Mouse (Mus musculus) neural tube, postnatal 0 days (tissue): ENCODE data around the gene Prdm9. TPM values are rescaled to one million over a fixed set of nuclear protein-coding genes. Genes with fewer than 3 reads are reported as not detected.

Source experiments
- polyA plus RNA-seq: library from polyadenylated mRNA; unstranded; fragments of >200 nt; fragmentation: Nextera tagmentation; extraction: Ambion mirVana; gene quantifications from 2 replicates; pipeline ENCODE4 v1.2.1, GENCODE M21; 2015

Prdm9 gene
- 1.3 TPM in 2 replicates for polyA plus RNA-seq

DNA sequence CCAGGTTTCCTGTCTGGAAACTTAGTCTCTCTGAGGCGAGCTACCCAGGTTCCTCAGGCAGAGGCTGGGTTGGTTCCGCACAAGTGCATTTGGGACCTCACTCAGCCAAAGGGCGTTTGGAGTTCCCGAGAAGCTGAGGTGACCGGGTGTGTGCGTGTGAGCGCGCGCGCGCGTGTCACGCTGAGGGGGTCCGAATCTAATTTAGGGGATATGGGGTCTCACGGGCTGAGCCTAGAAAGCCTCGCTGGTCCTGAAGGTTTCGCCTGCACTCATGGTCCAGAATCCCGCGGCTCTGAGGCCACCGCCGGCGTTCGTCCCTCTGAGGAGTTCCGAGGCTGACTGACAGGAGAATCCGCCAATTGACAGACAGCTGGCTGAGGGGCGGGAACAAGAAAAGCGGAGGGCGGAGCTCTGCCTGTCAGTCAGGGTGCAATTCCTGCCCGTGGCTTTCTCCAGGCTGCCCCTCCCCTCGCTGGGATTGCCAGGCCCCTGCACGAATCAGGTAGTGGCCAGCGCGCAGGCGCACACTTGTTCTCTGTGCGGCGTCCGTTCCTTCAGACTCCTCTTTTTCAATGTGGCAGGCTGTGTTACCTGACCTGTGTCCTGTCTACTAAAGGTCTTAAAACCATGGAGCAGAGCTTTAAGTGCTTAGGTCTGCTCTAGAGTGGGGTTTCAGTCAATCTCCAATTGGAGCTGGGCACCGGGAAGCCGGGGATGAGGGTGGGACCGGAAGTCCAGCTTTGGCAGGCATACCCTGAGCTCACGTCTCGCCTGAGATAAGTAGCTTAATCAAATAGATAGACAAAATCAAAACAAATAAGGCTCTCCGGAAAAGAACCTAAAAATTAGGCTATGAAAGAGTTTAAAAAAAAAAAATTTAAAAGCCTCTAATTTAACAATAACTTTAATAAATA lies at the start of gene Prdm9:
TSS of gene Prdm9 (minus strand) at position 341 of the 914 bp plus-strand sequence.

DNA sequence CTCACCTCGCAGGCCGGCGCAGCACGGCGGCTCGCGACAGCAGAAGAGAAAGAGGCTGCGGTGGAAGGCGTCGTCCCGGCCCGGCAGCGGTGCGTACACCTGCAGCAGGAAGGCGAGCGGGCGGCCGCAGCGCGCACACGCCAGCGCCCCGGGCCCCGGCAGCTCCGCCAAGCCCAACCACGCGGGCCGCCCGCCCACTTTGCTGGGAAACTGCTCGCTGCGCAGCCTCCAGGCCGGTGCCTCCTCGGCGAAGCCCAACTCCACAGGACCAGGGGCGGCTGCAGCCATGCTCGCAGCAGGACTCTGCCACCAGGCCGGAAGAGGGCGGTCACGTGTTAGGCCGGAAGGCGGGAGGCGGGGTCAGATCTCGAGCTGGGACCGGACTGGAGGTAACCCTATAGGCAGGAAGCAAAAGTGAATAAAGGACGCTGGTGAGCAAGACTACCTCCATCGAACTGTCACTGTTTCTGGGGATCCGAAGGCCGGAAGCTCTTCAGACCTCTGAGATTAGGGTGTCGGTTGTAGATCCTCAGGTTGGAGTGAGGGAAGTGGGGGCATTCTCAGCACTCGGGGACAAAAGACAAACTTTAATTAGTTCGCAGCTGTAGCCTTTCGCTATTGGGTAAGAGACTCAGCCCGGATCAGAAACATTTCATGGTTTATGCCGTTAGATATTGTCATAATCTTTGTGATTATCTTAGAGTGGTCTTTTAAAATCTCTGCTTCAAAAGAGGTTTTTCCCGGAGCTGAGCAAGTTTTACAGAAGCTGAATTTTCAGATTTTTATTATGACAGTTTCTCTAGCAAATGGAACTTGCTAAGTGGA lies 37.0 kb downstream of the Prdm9 start, which contains the start of gene Pdcd2:
TSS of gene Pdcd2 (minus strand) at position 316 of the 825 bp plus-strand sequence.

DNA sequence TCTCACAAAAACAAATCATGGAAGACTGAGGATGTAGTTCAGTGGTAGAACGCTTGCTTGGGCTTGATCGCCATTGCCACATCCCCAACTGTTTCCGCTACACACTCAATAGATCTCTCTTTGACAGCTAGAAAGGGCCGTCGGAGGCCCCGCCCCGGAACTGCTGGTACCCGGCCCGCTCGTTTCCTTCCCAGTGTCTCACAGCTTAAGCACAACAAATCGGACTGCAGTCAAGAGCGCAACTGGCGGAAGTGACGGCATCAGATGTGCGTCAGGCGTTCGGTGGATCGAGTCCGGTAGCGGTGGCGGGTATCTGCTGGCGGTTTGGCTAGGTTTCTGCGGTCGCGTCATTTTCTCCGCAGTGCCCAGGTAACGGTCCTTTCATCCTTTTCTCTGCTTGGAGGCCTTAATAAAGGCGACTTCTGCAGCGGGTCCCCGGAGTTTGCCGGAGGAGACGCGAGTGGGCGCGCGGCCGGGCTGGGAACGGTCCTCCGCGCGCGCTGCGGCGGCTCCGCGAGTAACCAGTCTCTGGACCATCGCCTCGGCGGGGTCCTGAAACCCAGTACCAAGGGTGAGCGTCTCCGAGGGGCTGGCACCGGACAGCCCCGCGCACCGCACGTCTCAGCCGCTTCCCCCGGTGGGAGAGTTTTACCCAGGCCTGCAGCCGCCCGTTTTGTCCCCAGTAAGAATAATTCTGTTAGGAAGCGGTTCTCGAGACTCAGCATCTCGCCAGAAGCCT lies 64.3 kb downstream of the Prdm9 start, which contains the start of the genes Psmb1 and Tbp:
TSS of gene Psmb1 (minus strand) at position 96 of the 739 bp plus-strand sequence.
TSS of gene Tbp (plus strand) at position 233 of the 739 bp plus-strand sequence.

Other genes with a start within 250 kb of the Prdm9 start
- 8.9 and 9.4 TPM in 2 replicates for gene Dll1, start 187.5 kb downstream of the Prdm9 start, polyA plus RNA-seq
- 29.0 and 29.2 TPM in 2 replicates for gene Fam120b, start 168.2 kb downstream of the Prdm9 start, polyA plus RNA-seq
- gene Psmb1, start 64.6 kb downstream of the Prdm9 start, polyA plus RNA-seq: 273 and 290 TPM in 2 replicates
- 40.4 and 46.1 TPM in 2 replicates for gene Tbp, start 64.5 kb downstream of the Prdm9 start, polyA plus RNA-seq
- gene Pdcd2, start 37.1 kb downstream of the Prdm9 start, polyA plus RNA-seq: 55.9 and 61.4 TPM in 2 replicates
- gene Chd1, start 140.6 kb upstream of the Prdm9 start, polyA plus RNA-seq: 14.0 and 18.7 TPM in 2 replicates